Mouse (Mus musculus): ENCODE measurements around the gene Slc12a8. TPM values are rescaled to one million over a fixed set of nuclear protein-coding genes. Genes with fewer than 3 reads are reported as not detected.

Slc12a8 gene
- total and polyA plus RNA-seq, 2 experiments from 2014 or later, result 1.1 to 2.1 TPM

- Histone ChIP-seq H3K27ac (ENCODE audit: low read depth, low read length) (no peak overlapping the region), H3K9ac (no peak overlapping the region), H3K27me3 (ENCODE audit: insufficient read depth, low read length) (no peaks in the 10 kb centered on the region), H3K4me2 (ENCODE audit: low read depth) (no peak overlapping the region), H3K36me3 (ENCODE audit: insufficient read depth) (no peaks in the 10 kb centered on the region), H3K4me3 (ENCODE audit: low read depth, low read length) (no peak overlapping the region), H3K4me1 (ENCODE audit: insufficient read depth) (no peaks in the 10 kb centered on the region), H3K9me3 (ENCODE audit: low read length) (no peaks in the 10 kb centered on the region)
- ATAC-seq (no peak), DNase-seq (no peak)
- no peak for TF ChIP-seq CTCF (IDR thresholded peaks at IDR 0.05; ENCODE audit: low read depth)
- 77% methylated on average over 12 of the region's 12 CpGs for WGBS
These were observed 45.9 kb downstream of the Slc12a8 start for GRCm38 (mm10) chr16:33562874-33563537.

GRCm38 (mm10) chr16:33563538-33564013, 46.4 kb downstream of the Slc12a8 start:
- Histone ChIP-seq H3K27ac (ENCODE audit: low read depth, low read length) (no peak overlapping the region), H3K9ac (no peak overlapping the region), H3K4me3 (ENCODE audit: low read depth, low read length) (no peak overlapping the region), H3K9me3 (ENCODE audit: low read length) (no peaks in the 10 kb centered on the region), H3K4me1 (ENCODE audit: insufficient read depth) (no peaks in the 10 kb centered on the region), H3K4me2 (ENCODE audit: low read depth) (no peak overlapping the region), H3K36me3 (ENCODE audit: insufficient read depth) (no peaks in the 10 kb centered on the region), H3K27me3 (ENCODE audit: insufficient read depth, low read length) (no peaks in the 10 kb centered on the region)
- ATAC-seq (no peak), DNase-seq (no peak)
- no peak for TF ChIP-seq CTCF (IDR thresholded peaks at IDR 0.05; ENCODE audit: low read depth)
- 70% methylated on average over 5 of the region's 5 CpGs for WGBS

GRCm38 (mm10) chr16:33566467-33566866, 49.3 kb downstream of the Slc12a8 start:
- Histone ChIP-seq H3K4me2 (ENCODE audit: low read depth) (no peak overlapping the region), H3K27me3 (ENCODE audit: insufficient read depth, low read length) (no peaks in the 10 kb centered on the region), H3K9ac (no peak overlapping the region), H3K4me3 (ENCODE audit: low read depth, low read length) (no peak overlapping the region), H3K27ac (ENCODE audit: low read depth, low read length) (no peak overlapping the region), H3K9me3 (ENCODE audit: low read length) (no peaks in the 10 kb centered on the region), H3K4me1 (ENCODE audit: insufficient read depth) (no peaks in the 10 kb centered on the region), H3K36me3 (ENCODE audit: insufficient read depth) (no peaks in the 10 kb centered on the region)
- ATAC-seq (no peak), DNase-seq (no peak)
- TF ChIP-seq CTCF (IDR thresholded peaks at IDR 0.05; ENCODE audit: low read depth), result no peak
- WGBS, result 93% methylated on average over 10 of the region's 10 CpGs

- Histone ChIP-seq H3K4me1 (ENCODE audit: insufficient read depth) (no peaks in the 10 kb centered on the region), H3K4me3 (ENCODE audit: low read depth, low read length) (no peak overlapping the region), H3K4me2 (ENCODE audit: low read depth) (no peak overlapping the region), H3K27me3 (ENCODE audit: insufficient read depth, low read length) (no peaks in the 10 kb centered on the region), H3K36me3 (ENCODE audit: insufficient read depth) (no peaks in the 10 kb centered on the region), H3K9me3 (ENCODE audit: low read length) (no peaks in the 10 kb centered on the region), H3K27ac (ENCODE audit: low read depth, low read length) (no peak overlapping the region), H3K9ac (no peak overlapping the region)
- DNase-seq, result no peak
- TF ChIP-seq CTCF (IDR thresholded peaks at IDR 0.05; ENCODE audit: low read depth), result no peak
- no peak for ATAC-seq
- WGBS, result 67% methylated on average over 4 of the region's 4 CpGs
These were observed 50.6 kb downstream of the Slc12a8 start for GRCm38 (mm10) chr16:33567736-33568135.

GRCm38 (mm10) chr16:33568269-33569016, 51.3 kb downstream of the Slc12a8 start:
- ATAC-seq (no peak), DNase-seq (no peak)
- H3K4me2 ChIP-seq (ENCODE audit: low read depth), result no peak overlapping the region
- no peaks in the 10 kb centered on the region for H3K4me1 ChIP-seq (ENCODE audit: insufficient read depth)
- H3K27ac ChIP-seq (ENCODE audit: low read depth, low read length), result no peak overlapping the region
- H3K27me3 ChIP-seq (ENCODE audit: insufficient read depth, low read length), result no peaks in the 10 kb centered on the region
- no peak overlapping the region for H3K9ac ChIP-seq
- no peaks in the 10 kb centered on the region for H3K36me3 ChIP-seq (ENCODE audit: insufficient read depth)
- 86% methylated on average over 12 of the region's 12 CpGs for WGBS
- no peaks in the 10 kb centered on the region for H3K9me3 ChIP-seq (ENCODE audit: low read length)
- no peak overlapping the region for H3K4me3 ChIP-seq (ENCODE audit: low read depth, low read length)
- no peak for TF ChIP-seq CTCF (IDR thresholded peaks at IDR 0.05; ENCODE audit: low read depth)

GRCm38 (mm10) chr16:33572646-33573045, 55.5 kb downstream of the Slc12a8 start:
- H3K4me3 ChIP-seq (ENCODE audit: low read depth, low read length), result no peak overlapping the region
- no peaks in the 10 kb centered on the region for H3K4me1 ChIP-seq (ENCODE audit: insufficient read depth)
- no peaks in the 10 kb centered on the region for H3K27me3 ChIP-seq (ENCODE audit: insufficient read depth, low read length)
- 87% methylated on average over 6 of the region's 6 CpGs for WGBS
- DNase-seq (no peak), ATAC-seq (no peak)
- no peak for TF ChIP-seq CTCF (IDR thresholded peaks at IDR 0.05; ENCODE audit: low read depth)
- H3K9ac ChIP-seq, result no peak overlapping the region
- H3K27ac ChIP-seq (ENCODE audit: low read depth, low read length), result no peak overlapping the region
- H3K9me3 ChIP-seq (ENCODE audit: low read length), result no peaks in the 10 kb centered on the region
- no peak overlapping the region for H3K4me2 ChIP-seq (ENCODE audit: low read depth)
- H3K36me3 ChIP-seq (ENCODE audit: insufficient read depth), result no peaks in the 10 kb centered on the region

- H3K36me3 ChIP-seq (ENCODE audit: insufficient read depth), result no peaks in the 10 kb centered on the region
- H3K27ac ChIP-seq (ENCODE audit: low read depth, low read length), result no peak overlapping the region
- H3K4me1 ChIP-seq (ENCODE audit: insufficient read depth), result no peaks in the 10 kb centered on the region
- TF ChIP-seq CTCF (IDR thresholded peaks at IDR 0.05; ENCODE audit: low read depth), result no peak
- DNase-seq (no peak), ATAC-seq (no peak)
- H3K9me3 ChIP-seq (ENCODE audit: low read length), result no peaks in the 10 kb centered on the region
- no peaks in the 10 kb centered on the region for H3K27me3 ChIP-seq (ENCODE audit: insufficient read depth, low read length)
- WGBS, result 84% methylated on average over 7 of the region's 7 CpGs
- H3K9ac ChIP-seq, result no peak overlapping the region
- no peak overlapping the region for H3K4me3 ChIP-seq (ENCODE audit: low read depth, low read length)
- H3K4me2 ChIP-seq (ENCODE audit: low read depth), result no peak overlapping the region
These were observed 56.6 kb downstream of the Slc12a8 start for GRCm38 (mm10) chr16:33573703-33574102.

All from forebrain, postnatal 0 days (tissue).